9 mouse cellular contexts compared by ENCODE assay signal in the genomic region with DNA sequence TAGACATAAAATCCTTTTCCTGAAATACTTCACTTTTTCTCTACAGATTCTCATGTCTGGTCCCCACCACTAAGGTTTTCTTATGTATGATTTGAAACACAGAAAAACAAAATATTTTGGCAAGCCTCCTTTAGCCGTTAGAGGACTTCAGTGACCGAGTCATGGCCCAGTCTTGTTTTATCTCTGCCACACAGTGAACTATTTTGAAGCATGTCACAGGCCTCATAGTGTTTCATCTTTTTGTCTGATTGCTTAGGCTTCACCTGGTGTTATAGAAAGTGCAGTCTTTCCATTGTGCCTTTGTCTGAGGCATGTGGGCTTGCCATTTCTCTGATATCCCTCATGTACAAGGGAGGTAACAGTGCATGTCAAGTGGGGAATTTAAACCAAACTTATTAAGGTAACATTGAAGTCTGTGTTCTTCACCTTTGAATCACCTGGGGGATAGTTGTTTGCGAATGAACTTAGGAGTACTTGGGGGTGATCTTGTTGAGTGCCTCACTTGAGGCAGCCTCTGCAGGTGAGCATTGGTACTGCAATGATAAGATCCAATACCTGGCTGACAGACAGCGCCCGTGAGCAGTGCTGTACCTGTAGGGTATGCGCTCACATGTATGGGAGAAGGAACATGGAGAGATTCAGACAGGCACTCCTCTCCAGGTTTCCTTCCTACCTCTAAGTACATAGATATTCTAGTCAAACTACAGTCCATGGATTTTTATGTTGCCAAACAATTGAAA. TPM values are rescaled to one million over a fixed set of nuclear protein-coding genes. Genes with fewer than 3 reads are reported as not detected.
DNase-seq lines count a peak whose midpoint lies in the region; ATAC-seq and TF ChIP-seq lines count a peak whose summit lies in the region.
"Had no signal": no experiment of that assay in that cellular context is flagged by ENCODE, and none has a peak within 500 bp of the region (broad histone marks: within the 10 kb centered on the region; RNA-seq: fewer than 3 reads in every experiment).

No protein-coding gene starts in this region.

- TF ChIP-seq CTCF in liver, adult 2 months (IDR thresholded peaks at IDR 0.05; ENCODE audit: low read depth, low read length), result peak; percentile 61
- peak; percentile 71 for TF ChIP-seq CTCF in intestine, postnatal 0 days (IDR thresholded peaks at IDR 0.05; ENCODE audit: low read depth)

- H3K9ac ChIP-seq in liver, adult 2 months (ENCODE audit: low read depth, low read length), result no peak overlapping the region
- H3K9ac ChIP-seq in intestine, postnatal 0 days (ENCODE audit: low read depth, low read length), result no peak overlapping the region

- H3K4me3 ChIP-seq in liver, adult 2 months (ENCODE audit: insufficient read depth, low read depth, low read length), result no peak overlapping the region
- H3K4me3 ChIP-seq in intestine, postnatal 0 days (ENCODE audit: low read depth, low read length), result no peak overlapping the region
- H3K4me3 ChIP-seq: megakaryocyte, embryonic 14.5 days had no signal

- H3K79me2 ChIP-seq in liver, adult 2 months (ENCODE audit: control insufficient read depth, insufficient read depth, low read length), result peaks cover 12% of the 10 kb centered on the region; the same call in 1 of the 2 replicates

- WGBS in liver, adult 2 months, result 85% methylated on average over 6 of the region's 6 CpGs
- WGBS in intestine, postnatal 0 days, result 72% methylated on average over 6 of the region's 6 CpGs

- H3K4me1 ChIP-seq in liver, adult 2 months (ENCODE audit: control insufficient read depth, insufficient read depth, low read length), result peaks cover 10% of the 10 kb centered on the region
- no peaks in the 10 kb centered on the region for H3K4me1 ChIP-seq in intestine, postnatal 0 days (replicated peaks; ENCODE audit: control insufficient read depth, insufficient read depth, low read length)

- no peak for TF ChIP-seq POLR2A in liver, adult 2 months (IDR thresholded peaks at IDR 0.05; ENCODE audit: extremely low read depth, insufficient read depth, low read length)

- H3K9me3 ChIP-seq in intestine, postnatal 0 days (ENCODE audit: control insufficient read depth), result no peaks in the 10 kb centered on the region
- H3K9me3 ChIP-seq: megakaryocyte, embryonic 14.5 days had no signal

- H3K27me3 ChIP-seq in liver, adult 2 months (ENCODE audit: control insufficient read depth, insufficient read depth, low read length), result no peaks in the 10 kb centered on the region
- no peaks in the 10 kb centered on the region for H3K27me3 ChIP-seq in intestine, postnatal 0 days (replicated peaks; ENCODE audit: control insufficient read depth, insufficient read depth, low read length)
- H3K27me3 ChIP-seq: megakaryocyte, embryonic 14.5 days had no signal

- ATAC-seq in intestine, postnatal 0 days, result no peak

- peak; percentile 19 for DNase-seq in adrenal gland, postnatal 14 days
- no peak for DNase-seq in adrenal gland, adult (ENCODE audit: inconsistent age in 2 of 2, low spot score in 1 of 2)
- peak; percentile 37 for DNase-seq in liver, adult 2 months (ENCODE audit: extremely low read depth, low read depth, low spot score)
- no peak for DNase-seq in liver
- DNase-seq in spleen, postnatal 36 days (ENCODE audit: low spot score in 2 of 2), result peak; percentile 39 to 43
- no peak for DNase-seq in left cerebral cortex, adult 8-10 months (ENCODE audit: low spot score in 2 of 2)
- DNase-seq in right cerebral cortex, adult 2 months (ENCODE audit: low spot score in 2 of 2), result no peak

- peaks cover 25% of the 10 kb centered on the region for H3K36me3 ChIP-seq in liver, adult 2 months (ENCODE audit: control insufficient read depth, insufficient read depth, low read length)
- peaks cover 20% of the 10 kb centered on the region for H3K36me3 ChIP-seq in intestine, postnatal 0 days (ENCODE audit: control insufficient read depth, insufficient read depth)

- no peak overlapping the region for H3K4me2 ChIP-seq in intestine, postnatal 0 days (replicated peaks; ENCODE audit: low read depth)

- no peak overlapping the region for H3K27ac ChIP-seq in liver, adult 2 months (replicated peaks; ENCODE audit: insufficient read depth, low read depth, low read length)
- no peak overlapping the region for H3K27ac ChIP-seq in intestine, postnatal 0 days (ENCODE audit: low read depth, low read length)

RNA-seq across cellular contexts. Expression of a gene that starts 57.7 kb away (rescaled TPM):
- 133 and 139 TPM in 2 replicates for total RNA-seq in adrenal gland, postnatal 14 days (2021)
- total RNA-seq in liver, adult 2 months (2014; rRNA removed), result 41.5 and 53.3 TPM in 2 replicates
- polyA plus RNA-seq in liver, adult 2 months (2012; rRNA removed), result 13.8 and 16.5 TPM in 2 replicates
- polyA plus RNA-seq in intestine, postnatal 0 days (2015; fragmentation: Nextera tagmentation; extraction: Ambion mirVana), result 151 and 155 TPM in 2 replicates
- 10 to 100 TPM; 81.7 to 95.6 (median 93.9) TPM for total RNA-seq in left cerebral cortex, adult 8-10 months (2022)

RNA-seq across cellular contexts. Expression of a gene that starts 58.1 kb away (rescaled TPM):
- total RNA-seq in adrenal gland, postnatal 14 days (2021), result 28.0 and 36.7 TPM in 2 replicates
- total RNA-seq in liver, adult 2 months (2014; rRNA removed), result 13.2 and 14.9 TPM in 2 replicates
- polyA plus RNA-seq in liver, adult 2 months (2012; rRNA removed), result 14.2 and 16.8 TPM in 2 replicates
- polyA plus RNA-seq in intestine, postnatal 0 days (2015; fragmentation: Nextera tagmentation; extraction: Ambion mirVana), result 3.8 and 4.8 TPM in 2 replicates
- total RNA-seq in left cerebral cortex, adult 8-10 months (2022), result 10 to 100 TPM; 25.6 to 29.9 (median 28.8) TPM

Comparison
In these comparisons a context has a peak if more than half of its experiments do, and no peak if none do; other contexts are left out.
1. DNase-seq: peak in adrenal gland, postnatal 14 days (single experiment), liver, adult 2 months (single experiment) and spleen, postnatal 36 days (2 of 2); none in adrenal gland, adult (0 of 2), liver (single experiment), left cerebral cortex, adult 8-10 months (0 of 2) and right cerebral cortex, adult 2 months (0 of 2).